Mouse (Mus musculus) gastrocnemius, postnatal 25 days (tissue): ENCODE measurements around the gene Rgs14. TPM values are rescaled to one million over a fixed set of nuclear protein-coding genes. Genes with fewer than 3 reads are reported as not detected.
A peak's percentile ranks its signal among the peaks of the same experiment; 100 is the strongest.

ENCODE experiments used
- DNase-seq: peaks from one replicate; pipeline ENCODE4 v3.0.0; 2022
- total RNA-seq, 2 experiments: library from RNA; stranded (reverse); gene quantifications; 1 replicate in 1 of 2; 2 replicates in 1 of 2; pipeline ENCODE4 v1.2.3; 2021

Rgs14 gene
- total RNA-seq, 2 experiments from 2014 or later = 0.15 to 0.35 TPM

- peak; percentile 49 for DNase-seq
These were observed 35.6 kb downstream of the Rgs14 start for GRCm38 (mm10) chr13:55404853-55405782.

GRCm38 (mm10) chr13:55405783-55406390, 36.4 kb downstream of the Rgs14 start:
- DNase-seq = no peak

- DNase-seq = no peak
These were observed 37.8 kb downstream of the Rgs14 start for GRCm38 (mm10) chr13:55407341-55407740.

- no peak for DNase-seq
These were observed 39.1 kb downstream of the Rgs14 start for GRCm38 (mm10) chr13:55408546-55409120.

GRCm38 (mm10) chr13:55411826-55412225, 42.3 kb downstream of the Rgs14 start:
- DNase-seq = no peak

GRCm38 (mm10) chr13:55412643-55413307, 43.2 kb downstream of the Rgs14 start:
- DNase-seq = no peak

- DNase-seq = no peak
These were observed 43.8 kb downstream of the Rgs14 start for GRCm38 (mm10) chr13:55413333-55413732.

- DNase-seq = no peak
These were observed 45.3 kb downstream of the Rgs14 start, which contains the start of gene Pfn3 for GRCm38 (mm10) chr13:55414743-55415380. TSS of gene Pfn3 (minus strand) at chr13:55415232.

GRCm38 (mm10) chr13:55418004-55418403, 48.5 kb downstream of the Rgs14 start:
- peak; percentile 82 for DNase-seq

- no peak for DNase-seq
These were observed 49.6 kb downstream of the Rgs14 start for GRCm38 (mm10) chr13:55419142-55419541.

- no peak for DNase-seq
These were observed 50.7 kb downstream of the Rgs14 start for GRCm38 (mm10) chr13:55420018-55420932.

GRCm38 (mm10) chr13:55420933-55421800, 51.6 kb downstream of the Rgs14 start:
- peak; percentile 74 for DNase-seq

- DNase-seq = no peak
These were observed 57.1 kb downstream of the Rgs14 start, which contains the start of gene F12 for GRCm38 (mm10) chr13:55426613-55427012. TSS of gene F12 (minus strand) at chr13:55426793.

GRCm38 (mm10) chr13:55429226-55429888, 59.8 kb downstream of the Rgs14 start:
- DNase-seq = peak; percentile 80

- DNase-seq = no peak
These were observed 61.0 kb downstream of the Rgs14 start for GRCm38 (mm10) chr13:55430566-55430965.

- no peak for DNase-seq
These were observed 62.6 kb downstream of the Rgs14 start for GRCm38 (mm10) chr13:55431889-55432685.
